Mouse (Mus musculus): ENCODE data around the gene Bud23.

The Bud23 gene

DNA sequence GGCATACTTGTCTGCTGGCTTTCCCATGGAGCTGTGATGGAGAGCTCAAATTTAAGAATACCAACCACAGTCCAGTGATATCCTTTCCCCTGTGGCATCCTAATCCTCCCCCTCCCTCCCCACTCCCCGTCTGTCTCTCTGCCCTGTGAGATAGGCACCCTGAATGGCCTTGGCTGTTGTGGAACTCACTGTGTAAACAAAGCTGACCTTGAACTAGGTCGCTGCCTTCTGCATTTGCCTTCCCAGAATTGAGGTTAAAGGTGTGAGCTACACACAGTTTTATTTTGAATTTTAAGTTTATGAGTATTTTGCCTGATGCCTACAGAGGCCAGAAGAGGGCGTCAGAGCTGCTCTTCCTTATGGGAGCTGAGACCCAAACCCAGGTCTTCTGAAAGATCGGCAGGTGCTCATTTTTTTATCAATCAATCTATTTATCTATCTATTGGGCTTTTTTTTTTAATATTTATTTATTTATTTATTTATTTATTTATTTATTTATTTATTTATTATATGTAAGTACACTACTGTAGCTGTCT, 48.5 kb downstream of the Bud23 start:
- no peak for DNase-seq (ENCODE audit: low read depth)

DNA sequence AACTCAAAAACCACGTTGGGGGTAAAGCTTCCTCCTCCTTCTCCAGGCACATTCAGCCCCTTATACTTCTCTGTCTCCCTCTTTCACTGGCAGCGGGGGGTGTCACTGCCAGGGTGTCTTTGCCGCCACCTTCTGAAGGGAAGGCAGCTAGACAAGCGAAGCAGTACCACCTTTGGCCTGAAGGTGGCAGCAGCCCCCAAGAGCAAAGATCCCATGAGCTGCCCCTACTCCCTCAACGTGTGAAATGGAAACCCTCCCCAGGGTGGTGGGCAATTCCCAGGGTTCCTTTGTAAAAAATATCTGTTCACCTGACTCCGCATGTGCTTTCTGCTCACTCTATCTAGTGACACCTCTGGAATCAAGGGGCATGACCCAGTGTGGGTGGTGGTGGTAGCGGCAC, 49.3 kb downstream of the Bud23 start:
- peak; percentile 91 for DNase-seq (ENCODE audit: low read depth)

DNA sequence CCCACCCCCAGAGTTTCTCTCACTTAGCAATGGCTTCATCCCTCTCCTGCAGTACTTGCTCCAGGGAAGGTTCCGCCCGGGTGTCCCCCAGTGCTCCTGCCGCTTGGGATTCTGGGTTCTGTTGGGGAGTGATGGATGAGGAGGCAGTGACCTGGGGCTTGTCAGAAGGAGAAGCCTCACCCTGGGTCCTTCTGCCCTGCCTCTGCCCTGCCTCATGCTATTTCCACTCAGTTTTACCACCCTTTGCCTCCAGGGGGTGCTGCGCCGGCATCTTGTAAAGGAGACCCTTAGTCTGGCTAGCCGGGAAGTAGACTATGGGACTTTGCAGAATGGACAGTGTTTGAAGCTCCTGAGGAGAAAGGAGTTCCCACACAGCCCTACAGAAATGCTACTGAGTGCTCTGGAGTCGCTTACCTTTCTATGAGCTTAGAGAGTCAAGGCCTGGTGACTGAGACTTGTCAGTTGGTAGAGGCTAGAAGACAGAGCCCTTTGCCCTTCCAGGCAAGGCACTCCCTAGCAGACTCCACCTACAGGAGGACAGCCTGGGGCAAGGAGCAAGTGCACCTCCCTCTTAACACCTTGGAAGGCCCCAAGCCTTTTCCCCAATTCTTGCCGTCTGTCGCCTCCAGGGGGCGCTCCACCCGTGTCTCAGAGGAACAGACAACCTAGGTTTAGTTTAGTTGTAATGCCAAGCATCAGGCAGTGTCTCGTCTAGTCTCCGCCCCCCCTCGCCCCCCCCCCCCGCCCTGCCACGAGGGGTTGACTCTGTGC, 51.9 kb downstream of the Bud23 start:
- DNase-seq (ENCODE audit: low read depth) = peak; percentile 84

DNA sequence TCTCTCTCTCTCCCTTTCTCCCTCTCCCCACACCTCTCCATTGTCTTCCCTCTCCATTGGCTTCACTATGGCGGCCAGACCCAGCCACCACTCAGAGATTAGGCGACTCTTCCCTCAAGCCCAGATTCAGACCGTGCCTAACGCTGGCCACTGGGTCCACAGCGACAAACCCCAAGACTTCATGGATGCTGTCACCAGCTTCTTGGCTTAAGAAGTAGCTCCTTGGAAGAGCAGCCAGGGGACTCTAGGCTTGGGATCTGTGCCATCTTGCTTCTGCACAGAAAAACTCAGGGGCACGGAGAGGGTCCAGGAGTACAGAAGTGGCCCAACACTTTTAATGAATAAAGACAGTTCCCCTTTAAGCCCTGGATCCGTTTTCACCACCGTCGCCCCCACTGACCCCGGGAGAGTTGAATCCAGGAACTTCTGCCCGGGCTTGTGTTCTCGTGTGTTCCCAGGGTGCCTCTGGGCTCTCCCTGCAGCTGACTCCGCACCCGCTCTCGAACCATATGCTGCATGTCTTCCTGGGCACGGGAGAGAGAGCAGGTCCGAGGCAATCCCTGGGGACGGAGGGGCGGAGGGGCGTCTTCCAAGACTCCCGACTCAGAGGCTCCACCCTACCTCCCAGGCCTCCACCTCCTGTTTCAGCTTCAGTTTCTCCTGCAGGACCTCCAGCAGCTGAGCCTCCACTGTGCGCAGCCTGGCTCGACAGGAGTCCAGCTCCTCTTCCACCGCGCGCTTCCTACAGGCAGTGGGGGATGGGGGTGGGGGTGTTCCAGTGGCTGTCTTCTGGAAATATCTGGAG, 52.7 kb downstream of the Bud23 start:
- no peak for DNase-seq (ENCODE audit: low read depth)

DNA sequence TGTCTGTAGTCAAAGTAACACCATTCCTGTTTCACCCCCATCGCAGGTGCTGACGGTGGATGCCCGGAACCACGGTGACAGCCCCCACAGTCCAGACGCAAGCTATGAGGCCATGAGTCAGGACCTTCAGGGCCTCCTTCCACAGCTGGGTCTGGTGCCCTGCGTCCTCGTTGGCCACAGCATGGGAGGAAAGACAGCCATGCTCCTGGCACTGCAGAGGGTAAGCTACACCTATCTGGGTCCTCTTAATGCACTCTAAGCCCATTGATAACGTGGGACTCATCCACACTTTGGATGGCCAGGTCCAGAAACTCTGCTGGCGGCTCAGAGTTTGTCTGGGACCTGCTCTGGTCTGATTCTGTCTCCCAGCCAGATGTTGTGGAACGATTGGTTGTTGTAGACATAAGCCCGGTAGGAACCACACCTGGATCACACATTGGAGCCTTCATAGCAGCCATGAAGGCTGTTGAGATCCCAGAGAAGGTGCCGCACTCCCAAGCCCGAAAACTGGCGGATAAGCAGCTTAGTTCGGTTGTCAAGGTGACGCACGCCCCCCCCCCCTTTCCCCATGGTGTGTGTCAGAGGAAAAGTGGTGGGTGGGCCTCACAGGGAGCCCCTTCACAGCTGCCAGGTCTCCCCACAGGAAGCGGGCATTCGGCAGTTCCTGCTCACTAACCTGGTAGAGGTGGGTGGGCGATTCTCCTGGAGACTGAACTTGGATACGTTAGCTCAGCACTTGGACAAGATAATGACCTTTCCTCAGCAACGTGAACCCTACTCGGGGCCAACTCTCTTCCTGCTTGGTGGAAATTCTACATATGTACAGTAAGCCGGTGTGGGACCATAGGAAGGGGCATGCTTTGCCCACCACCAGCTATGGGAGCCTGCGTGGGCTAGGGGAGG, 53.7 kb downstream of the Bud23 start:
- no peak for DNase-seq (ENCODE audit: low read depth)

DNA sequence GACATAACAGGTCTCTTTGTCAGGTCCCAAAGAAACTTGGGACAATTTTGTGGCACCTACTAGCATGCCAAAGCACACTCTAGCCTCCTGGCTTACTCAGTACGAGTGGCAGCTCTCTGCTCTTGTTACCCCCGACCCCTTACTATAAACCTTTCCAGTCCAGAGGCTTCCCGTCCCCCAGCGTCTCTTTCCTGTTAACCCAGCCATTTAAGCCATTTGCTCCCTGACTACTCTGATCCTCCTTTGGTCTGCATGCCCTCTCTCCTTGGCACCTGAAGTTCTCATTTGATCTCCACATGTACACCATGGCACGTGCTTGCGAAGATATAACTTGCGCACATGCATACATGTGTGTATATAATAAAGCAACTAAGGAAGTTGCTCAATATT, 54.4 kb downstream of the Bud23 start:
- no peak for DNase-seq (ENCODE audit: low read depth)

DNA sequence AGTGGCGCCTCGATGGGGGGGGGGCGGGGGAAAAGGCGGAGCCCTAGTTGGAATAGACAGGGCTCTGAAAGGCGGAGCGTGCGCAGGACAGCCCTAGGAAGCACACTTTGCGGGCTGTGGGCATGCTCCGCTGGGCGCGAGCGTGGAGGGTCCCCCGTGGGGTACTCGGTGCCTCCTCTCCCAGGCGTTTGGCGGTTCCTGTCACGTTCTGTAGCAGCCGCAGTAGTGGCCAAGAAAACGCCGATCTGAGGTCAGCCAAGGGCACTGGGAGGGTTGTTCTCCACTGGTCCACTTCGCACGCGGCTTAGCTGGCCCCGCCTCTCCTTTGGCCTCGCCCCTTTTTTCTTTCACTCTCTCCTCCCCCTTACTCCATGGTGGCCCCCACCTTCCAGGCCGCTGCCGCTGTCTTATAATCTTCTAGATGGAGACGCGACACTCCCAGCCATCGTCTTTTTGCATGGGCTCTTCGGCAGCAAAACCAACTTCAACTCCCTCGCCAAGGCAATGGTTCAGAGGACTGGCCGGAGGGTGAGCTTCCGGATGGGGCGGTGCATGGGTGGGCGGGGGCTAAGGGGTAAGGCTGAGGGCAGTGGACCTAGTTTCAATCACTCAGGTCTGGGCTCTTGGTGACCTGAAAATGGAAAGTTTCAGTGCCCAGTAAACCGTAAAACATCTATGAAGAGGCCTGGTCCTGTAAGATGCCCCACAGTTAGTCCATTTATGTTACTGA, 55.0 kb downstream of the Bud23 start:
- peak; percentile 91 for DNase-seq (ENCODE audit: low read depth)

DNA sequence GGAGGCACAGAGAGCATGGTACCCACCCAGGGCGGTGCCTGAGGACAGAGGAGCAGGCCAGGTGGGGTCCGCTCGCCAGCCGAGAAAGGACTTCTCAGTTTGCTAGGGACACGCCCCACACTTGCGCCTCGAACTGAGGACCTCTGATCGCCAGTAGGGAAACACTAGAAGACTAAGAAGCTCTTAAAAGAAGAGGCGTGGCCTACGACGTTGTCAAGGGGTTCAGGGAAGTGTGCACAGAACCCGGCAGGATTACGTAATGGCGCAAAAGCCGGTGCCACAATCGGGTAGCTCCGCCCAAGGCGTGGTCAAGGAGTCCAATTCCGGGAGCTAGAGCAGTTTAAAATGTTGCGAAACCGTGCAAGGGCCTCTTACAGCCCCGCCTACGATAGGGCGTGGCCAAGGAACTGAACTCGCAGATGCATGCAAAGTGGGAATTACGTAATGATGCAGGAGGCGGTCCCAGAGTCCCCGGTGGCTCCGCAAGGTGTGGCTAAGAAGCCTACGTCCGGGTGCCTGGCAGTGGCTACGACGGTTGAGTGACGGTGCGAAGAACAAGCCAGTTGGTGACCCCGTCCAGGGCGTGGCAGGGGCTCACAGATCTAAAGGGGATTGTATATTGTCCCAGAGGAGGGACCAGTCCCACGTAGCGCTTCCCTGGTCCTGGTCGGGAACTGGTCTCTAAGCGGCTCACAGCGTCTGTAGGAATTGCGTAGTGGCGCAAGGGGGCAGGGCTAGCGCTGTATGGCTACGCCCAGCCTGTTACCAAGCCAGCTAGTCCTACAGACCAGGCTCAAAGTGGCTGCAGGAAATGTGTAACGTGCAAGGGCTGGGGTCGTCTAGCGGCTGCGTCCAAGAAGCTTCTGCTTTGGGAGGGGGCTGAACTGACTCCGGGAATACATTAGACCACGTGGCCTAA, 55.8 kb downstream of the Bud23 start, which contains the start of gene Abhd11:
Abhd11 (plus strand) TSS at position 482 of the 919 bp plus-strand sequence.
- peak; percentile 100 for DNase-seq (ENCODE audit: low read depth)

DNA sequence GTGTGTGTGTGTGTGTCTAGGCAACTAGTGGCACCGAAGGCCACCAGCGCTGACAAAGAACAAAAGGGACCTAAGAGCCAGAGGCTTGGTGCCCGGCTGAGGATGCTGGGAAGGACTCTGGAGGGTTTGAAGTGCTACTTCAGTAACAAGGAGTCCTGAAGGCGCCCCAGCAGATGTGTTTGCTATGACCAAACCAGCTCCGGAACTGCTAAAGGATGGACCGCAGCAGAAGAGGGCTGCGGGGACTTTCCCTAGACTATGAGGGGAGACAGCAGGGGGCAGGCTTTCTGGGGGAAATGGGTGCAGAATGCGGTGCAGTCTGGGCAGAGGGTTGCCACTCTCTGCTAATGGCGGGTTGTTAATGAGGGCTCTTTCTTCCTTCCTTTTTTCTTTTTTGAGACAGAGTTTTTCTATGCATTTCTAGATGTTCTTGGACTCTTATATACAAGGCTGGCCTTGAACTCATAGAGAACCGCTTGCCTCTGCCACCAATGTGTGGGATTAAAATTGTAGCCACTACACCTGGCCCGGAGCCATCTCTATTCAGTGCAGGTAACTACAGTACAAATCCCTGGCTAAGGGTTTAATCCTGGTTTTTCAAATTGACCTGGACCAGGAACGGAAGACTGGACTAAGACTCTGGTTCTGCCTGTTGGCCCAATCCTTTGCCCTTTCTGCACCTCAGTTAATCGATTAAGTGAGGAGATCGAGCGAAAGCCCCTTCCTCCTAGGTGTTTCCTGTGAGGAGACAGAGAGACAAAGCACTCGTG, 56.8 kb downstream of the Bud23 start:
- no peak for DNase-seq (ENCODE audit: low read depth)
